Mouse (Mus musculus): ENCODE data around the gene Jmjd8.

GRCm38 (mm10) chr17:25876347-25876915 is 47.8 kb downstream of the Jmjd8 start:
- no peak for TF ChIP-seq EP300 (optimal IDR thresholded peaks at IDR 0.05)
- no peak for TF ChIP-seq CTCF (IDR thresholded peaks at IDR 0.05; ENCODE audit: low read depth)

All from stomach, postnatal 0 days (tissue).